Mouse (Mus musculus) small intestine, adult 2 months (tissue): ENCODE results near the gene Dnajc25.

Source experiments
- CTCF ChIP-seq: fragments of 200-500 bp; IDR thresholded peaks from 2 replicates; pipeline ENCODE4 v1.5.1; 2012; ENCODE audit warnings: low read depth, mild to moderate bottlenecking, control low read depth, inconsistent platforms, low read length, moderate library complexity, mixed read lengths; ENCODE audit not compliant: insufficient replicate concordance, insufficient read length; ENCODE audit errors: extremely low read depth
- POLR2A ChIP-seq: fragments of 200-500 bp; IDR thresholded peaks from 2 replicates; pipeline ENCODE4 v1.6.1; 2012; ENCODE audit warnings: low read depth, mild to moderate bottlenecking, control low read depth, inconsistent platforms, low read length, moderate library complexity

- TF ChIP-seq CTCF (no peak), POLR2A (no peak)
These were observed 16.6 kb downstream of the Dnajc25 start for GRCm38 (mm10) chr4:59011446-59011845.
